Mouse (Mus musculus): ENCODE data around the gene Tnfrsf4.

GRCm38 (mm10) chr4:156050391-156050980 lies 36.8 kb downstream of the Tnfrsf4 start:
- TF ChIP-seq CTCF (IDR thresholded peaks at IDR 0.05; ENCODE audit: control insufficient read depth, insufficient read depth, low read length) (no peak), POLR2A (IDR thresholded peaks at IDR 0.05; ENCODE audit: borderline replicate concordance, control insufficient read depth, low read depth, low read length) (no peak)
